Mouse (Mus musculus) skeletal muscle tissue, adult 2 months (tissue): ENCODE results near the gene Muc13.
A peak's percentile ranks its signal among the peaks of the same experiment; 100 is the strongest.

Experiments
- DNase-seq: peaks from one replicate; pipeline ENCODE4 v3.0.0-alpha.2; 2012; ENCODE audit warnings: low read depth, low spot score

Muc13 gene

DNA sequence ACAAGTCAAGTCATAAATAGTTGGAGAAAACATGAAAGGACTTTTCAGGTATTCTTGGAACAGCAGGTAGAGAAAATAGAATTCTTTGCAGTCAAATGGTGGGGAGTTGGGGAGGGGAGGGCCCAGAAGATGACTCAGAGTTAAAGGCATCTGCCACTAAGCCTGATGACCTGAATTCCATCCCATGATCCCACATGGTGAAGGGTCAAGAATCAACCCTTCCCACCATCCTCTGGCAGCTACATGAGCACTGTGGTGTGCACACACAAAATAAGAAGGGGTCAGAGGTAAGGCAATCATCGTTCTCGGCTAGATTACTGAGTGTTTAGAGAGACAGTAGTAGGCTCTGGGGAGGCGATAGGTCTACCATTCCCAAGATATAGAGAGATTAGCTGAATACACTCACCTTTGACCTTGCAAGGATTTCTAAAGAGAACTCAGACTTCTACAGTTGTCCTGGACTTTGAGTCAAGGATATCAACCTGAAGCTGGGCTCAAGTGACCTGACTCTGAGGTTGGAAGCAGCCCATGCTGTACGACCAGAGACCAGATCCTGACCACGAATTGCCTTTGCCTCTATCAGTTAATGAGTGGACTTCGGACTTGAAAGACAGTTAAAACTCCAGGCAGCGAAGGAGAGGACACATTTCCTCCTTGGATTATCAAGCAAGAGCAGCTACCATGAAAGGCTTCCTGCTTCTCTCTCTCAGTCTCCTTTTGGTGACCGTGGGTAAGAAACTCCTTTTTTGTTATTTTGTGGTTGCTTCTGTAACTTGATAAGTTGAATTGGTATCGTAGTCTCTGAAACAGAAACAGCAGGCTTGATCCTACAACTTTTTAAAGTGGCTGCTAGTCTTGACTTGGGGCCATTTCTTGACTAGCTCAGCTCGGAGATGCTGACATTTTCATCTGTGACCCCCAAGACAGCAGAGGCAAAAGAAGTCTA, at the start of gene Muc13:
Gene Muc13 (plus strand): TSS at position 192 of the 946 bp plus-strand sequence.
- no peak for DNase-seq

DNA sequence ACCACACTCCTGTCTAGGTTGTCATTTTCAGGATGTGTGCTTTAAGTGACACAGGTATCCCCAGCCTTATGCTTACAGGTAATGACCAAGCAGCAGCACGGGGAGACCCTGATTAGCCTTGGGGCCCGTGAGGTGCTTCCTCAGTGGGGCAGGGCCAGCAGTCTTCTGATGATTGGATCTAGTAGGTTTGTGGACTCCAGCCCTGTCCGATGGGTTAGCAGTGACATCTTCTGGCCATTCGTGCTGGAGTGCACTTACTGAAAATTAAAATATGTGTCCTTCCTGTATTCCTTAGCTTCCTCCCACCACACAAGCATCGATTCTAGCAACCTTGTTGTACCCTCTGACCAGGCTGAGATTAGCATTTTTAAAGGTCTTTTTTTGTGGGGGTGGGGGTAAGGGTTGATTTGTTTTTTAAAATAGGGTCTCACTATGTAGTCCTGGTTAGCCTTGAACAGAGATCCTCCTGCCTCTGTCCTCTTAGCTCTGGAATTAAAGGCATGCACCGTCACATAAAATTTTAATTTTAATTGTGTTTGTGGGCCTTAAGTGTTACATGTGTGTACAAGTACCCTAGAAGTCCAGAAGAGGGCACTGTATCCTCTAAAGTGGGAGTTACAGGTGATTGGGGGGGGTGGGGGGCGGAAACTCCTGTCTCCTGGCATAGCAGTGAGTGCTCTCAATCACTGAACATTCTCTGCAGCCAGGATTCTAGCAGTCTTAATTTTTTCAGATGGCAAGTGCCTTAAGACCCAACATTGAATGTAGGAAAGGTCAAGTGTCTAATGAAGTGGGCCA, 49.0 kb upstream of the Muc13 start:
- DNase-seq, result no peak

GRCm38 (mm10) chr16:33745457-33745856, 48.4 kb upstream of the Muc13 start:
- no peak for DNase-seq

DNA sequence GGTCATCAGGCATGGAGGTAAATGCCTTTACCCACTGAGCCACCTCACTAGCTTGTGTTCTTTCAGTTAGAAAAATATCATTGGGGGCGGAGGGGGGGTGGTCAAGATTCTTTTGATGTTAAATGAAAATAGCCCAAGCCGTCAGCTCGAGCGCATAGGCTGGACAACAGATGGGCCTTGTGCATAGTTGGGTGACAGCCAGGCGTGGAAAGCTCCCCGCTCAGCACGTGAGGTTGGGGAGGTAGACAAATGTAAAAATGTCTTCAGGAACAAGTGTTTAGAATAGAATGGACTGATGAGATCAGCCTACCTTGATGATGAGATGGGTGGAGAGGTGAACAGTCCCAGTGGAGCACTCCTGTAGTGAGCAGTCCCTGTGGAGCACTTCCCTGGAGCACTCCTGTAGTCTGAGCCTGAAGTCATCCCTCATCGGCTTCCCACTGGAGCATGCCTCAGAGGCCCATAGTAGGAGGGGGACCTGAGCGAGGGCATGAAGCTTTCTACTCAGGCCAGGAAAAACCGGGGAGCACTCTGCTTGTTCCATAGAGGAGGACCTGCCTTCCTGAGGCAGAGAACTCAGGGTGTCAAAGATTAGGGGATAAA, 47.7 kb upstream of the Muc13 start:
- no peak for DNase-seq

GRCm38 (mm10) chr16:33747346-33747954, 46.4 kb upstream of the Muc13 start:
- DNase-seq, result no peak

- DNase-seq, result no peak
Observed at GRCm38 (mm10) chr16:33747994-33748393, 45.8 kb upstream of the Muc13 start.

DNA sequence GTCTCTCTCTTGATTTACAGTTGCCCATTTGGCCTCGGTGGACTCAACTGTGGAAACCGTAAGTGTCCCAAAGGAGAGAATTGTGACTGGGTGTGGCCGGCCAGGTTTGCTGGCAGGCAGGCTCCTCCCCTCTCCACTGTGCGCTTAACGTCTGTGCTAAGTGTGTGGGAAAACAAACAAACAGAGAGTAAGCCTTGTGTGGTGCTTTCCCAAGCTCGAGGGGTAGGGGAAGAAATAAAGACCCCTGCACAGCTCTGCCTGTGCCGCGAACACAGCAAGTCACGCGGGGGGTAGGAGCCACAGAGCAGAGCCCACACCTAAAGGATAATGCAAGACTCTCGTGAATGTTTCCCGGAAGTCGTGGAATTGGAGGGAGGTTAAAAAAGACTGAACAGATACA, 42.7 kb upstream of the Muc13 start:
- no peak for DNase-seq

GRCm38 (mm10) chr16:33751590-33751989, 42.2 kb upstream of the Muc13 start:
- peak; percentile 47 for DNase-seq

DNA sequence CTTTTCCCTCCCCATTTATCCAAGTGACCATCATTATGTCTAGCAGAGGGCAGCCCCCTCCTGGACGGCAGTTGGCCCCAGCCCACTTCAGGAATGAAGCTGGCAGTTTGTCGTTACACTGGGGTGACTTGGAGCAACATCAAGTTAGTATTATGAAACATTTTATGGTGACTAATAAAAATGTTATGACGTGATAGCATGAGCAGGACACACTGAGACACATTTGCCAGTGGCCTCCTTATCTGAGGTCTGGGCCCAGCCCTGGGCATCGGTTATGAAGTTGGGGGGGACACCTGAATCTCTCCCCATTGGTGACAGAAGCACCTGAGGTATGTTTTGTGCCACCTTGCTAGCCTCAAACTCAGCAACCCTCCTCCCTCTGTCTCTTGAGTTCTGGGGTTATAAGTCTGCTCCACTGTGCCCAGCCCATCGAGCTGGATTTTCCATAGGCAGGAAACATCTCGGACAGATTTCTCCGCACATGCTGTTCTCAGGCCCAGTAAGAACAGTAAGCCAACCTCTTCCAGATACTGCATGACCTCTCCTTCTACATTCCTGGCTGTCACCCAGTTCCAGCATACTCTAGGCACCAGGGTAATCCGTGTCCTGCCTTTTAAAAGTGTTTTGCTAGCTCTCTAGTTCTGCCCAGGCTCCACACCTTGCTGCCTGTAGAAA, 40.8 kb upstream of the Muc13 start:
- no peak for DNase-seq

DNA sequence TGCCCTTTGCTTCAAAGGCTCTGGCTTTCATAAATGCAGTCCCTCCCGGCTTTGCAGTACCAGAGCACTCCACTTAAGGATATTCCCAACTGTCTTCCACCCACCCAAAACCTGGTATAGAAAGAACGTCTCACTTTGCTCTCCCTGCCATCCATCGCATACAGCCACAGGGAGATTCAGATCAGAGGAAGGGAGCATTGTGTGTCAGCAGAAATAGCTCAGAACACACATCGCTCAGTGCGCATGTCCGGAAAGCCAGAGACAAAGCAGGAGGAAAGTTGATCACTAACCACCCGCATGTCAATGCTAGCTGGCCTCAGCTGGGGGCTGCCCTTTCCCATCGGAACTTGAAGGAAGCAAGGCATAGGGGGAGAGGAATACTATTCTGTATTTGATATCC, 38.5 kb upstream of the Muc13 start:
- DNase-seq, result no peak

DNA sequence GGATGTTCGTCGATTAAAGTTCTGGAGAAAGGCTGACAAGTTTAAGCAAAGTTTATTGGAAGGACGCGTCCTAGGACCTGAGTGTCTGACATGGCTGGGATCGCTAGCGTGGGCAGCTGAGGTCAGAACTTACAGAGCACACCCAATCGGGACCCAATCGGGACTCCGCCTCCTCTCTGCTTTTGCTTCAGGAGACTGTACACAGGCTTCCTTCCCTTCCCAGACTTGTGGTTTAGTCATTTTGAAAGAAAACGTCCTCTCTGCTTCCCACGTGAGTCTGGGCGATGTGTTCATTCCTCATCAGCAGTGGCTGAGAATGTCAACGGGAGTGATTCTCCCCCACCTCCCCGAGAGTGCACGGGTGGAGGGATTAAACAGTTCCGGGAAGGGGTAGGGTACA, 37.9 kb upstream of the Muc13 start:
- no peak for DNase-seq

- DNase-seq, result no peak
Observed at GRCm38 (mm10) chr16:33756396-33756795, 37.4 kb upstream of the Muc13 start.

DNA sequence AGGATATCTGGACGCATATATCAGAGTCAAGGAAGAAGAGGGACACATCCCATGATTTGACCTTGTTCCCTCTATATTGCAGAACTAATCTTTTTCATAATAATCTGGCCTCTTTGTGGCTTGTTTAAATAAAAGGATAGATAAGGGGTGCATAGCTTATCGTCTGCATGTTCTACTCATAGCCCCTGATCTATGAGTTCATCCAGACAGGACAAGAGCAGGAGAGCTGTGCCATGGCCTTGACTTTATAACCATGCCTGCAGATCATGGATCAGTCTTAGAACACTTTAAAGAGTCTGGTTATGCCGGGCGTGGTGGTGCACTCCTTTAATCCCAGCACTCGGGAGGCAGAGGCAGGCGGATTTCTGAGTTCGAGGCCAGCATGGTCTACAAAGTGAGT, 34.6 kb upstream of the Muc13 start:
- no peak for DNase-seq

GRCm38 (mm10) chr16:33760542-33760941, 33.3 kb upstream of the Muc13 start:
- no peak for DNase-seq

DNA sequence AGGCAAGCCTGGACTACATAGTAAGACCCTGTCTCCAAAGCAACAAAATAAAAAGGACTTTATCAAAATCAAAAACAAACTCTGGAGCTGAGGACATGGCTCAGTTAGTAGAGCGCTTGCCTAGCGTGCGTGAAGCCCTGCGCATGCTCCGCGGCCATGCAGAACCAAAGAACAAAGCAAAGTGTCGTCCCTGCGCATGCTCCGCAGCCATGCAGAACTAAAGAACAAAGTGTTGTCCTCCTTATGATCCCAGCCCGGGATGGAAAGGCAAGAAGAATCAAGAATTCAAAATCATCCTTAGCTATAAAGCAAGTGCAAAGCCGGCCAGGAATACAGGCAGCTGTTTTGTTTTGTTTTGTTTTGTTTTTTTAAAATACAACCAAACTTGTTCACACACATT, 32.8 kb upstream of the Muc13 start:
- no peak for DNase-seq

GRCm38 (mm10) chr16:33764501-33765193, 29.2 kb upstream of the Muc13 start:
- no peak for DNase-seq

GRCm38 (mm10) chr16:33765477-33765876, 28.4 kb upstream of the Muc13 start:
- no peak for DNase-seq

- no peak for DNase-seq
Observed at GRCm38 (mm10) chr16:33766309-33766708, 27.5 kb upstream of the Muc13 start.

GRCm38 (mm10) chr16:33766757-33767156, 27.1 kb upstream of the Muc13 start:
- DNase-seq, result no peak

DNA sequence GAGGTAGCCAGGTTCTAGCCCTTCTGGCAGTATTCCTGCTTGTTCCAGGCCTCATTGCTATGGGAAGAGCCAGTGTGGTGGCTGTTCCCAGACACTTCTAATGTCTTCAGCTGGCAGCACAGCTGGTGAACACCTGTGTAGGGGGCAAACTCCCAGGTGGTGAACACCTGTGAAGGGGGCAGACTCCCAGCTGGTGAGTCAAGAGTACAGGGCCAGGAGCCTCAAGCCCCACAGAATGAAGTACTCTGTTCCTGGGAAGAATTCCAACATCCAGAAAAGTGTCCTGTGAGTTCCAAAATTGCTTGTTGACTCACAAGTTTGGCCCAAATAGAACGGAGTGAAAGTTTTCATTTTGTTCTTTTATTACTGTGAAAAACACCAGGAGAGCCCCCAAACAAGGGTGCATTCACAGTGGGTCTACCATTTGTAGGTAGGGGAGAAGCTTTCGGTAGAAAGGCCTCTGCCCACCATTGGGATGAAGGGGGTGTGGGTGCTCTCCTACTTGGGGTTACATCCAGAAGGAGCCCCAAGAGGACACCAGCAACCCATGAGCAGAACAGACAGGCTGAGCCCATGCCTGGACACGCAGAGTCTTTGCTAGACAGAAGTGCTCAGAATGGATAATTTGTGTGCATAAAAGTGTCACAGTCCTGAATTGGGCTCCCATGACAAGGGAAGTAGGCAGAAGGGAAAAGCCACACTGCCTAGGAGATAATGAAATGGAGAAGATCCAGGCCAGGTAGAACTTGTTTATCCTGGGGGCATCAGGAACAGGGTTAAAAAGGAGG, 25.2 kb upstream of the Muc13 start:
- peak; percentile 42 for DNase-seq
